25 mouse cellular contexts compared by ENCODE assay signal in the genomic region with DNA sequence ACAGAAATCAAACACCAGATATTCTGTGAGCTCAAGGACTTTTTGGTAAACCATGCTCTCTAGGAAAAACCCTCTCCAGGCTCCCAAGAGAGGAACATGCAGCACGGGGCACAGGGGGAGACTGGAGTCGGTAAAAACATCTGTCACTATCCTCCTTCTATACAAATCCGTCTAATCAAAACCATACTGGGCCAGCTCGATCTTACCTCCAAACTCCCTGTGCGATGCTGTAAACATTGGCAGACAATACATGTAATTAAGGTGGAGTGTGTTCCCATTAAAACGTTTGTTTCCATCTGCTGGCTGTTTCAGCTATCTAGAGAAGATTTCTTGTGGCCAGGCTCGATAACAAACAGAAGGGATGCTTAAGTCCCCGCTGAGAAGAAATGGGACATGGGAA.
"Had no signal": no experiment of that assay in that cellular context is flagged by ENCODE, and none has a peak within 500 bp of the region (broad histone marks: within the 10 kb centered on the region; RNA-seq: fewer than 3 reads in every experiment).

No protein-coding gene starts in this region.

- H3K4me2 ChIP-seq: heart, embryonic 11.5 days; heart, embryonic 13.5 days; heart, embryonic 15.5 days; hindbrain, embryonic 13.5 days; hindbrain, embryonic 15.5 days; kidney, embryonic 15.5 days; limb, embryonic 13.5 days; limb, embryonic 15.5 days; liver, embryonic 12.5 days had no signal

- H3K36me3 ChIP-seq: heart, embryonic 13.5 days; heart, embryonic 15.5 days; hindbrain, embryonic 13.5 days; hindbrain, embryonic 15.5 days; kidney, embryonic 15.5 days; limb, embryonic 13.5 days; limb, embryonic 15.5 days; liver, embryonic 12.5 days had no signal

- H3K4me3 ChIP-seq: gastrocnemius, adult 2 months; heart, embryonic 13.5 days; heart, embryonic 15.5 days; hindbrain, embryonic 13.5 days; hindbrain, embryonic 15.5 days; kidney, embryonic 15.5 days; layer of hippocampus, adult 2 months; left cerebral cortex, adult 2 months; limb, embryonic 13.5 days; limb, embryonic 15.5 days; liver, embryonic 12.5 days had no signal

- H3K9me3 ChIP-seq: heart, embryonic 13.5 days; heart, embryonic 15.5 days; hindbrain, embryonic 13.5 days; hindbrain, embryonic 15.5 days; kidney, embryonic 15.5 days; limb, embryonic 13.5 days; limb, embryonic 15.5 days had no signal

- H3K4me1 ChIP-seq: heart, embryonic 13.5 days; heart, embryonic 15.5 days; hindbrain, embryonic 13.5 days; hindbrain, embryonic 15.5 days; kidney, embryonic 15.5 days; limb, embryonic 15.5 days; liver, embryonic 12.5 days had no signal

- DNase-seq: gastrocnemius, adult 2 months; gastrocnemius, postnatal 10 days; gastrocnemius, postnatal 25 days; heart, postnatal 14 days; heart, postnatal 36 days; kidney, adult 11 months; kidney, adult 2 months; kidney, adult 9 months; kidney, postnatal 25 days; kidney, postnatal 4 days had no signal

- H3K27me3 ChIP-seq: heart, embryonic 13.5 days; heart, embryonic 15.5 days; hindbrain, embryonic 13.5 days; hindbrain, embryonic 15.5 days; kidney, embryonic 15.5 days; limb, embryonic 13.5 days; limb, embryonic 15.5 days; liver, embryonic 12.5 days had no signal

- ATAC-seq: hindbrain, postnatal 0 days; intestine, embryonic 16.5 days; liver, embryonic 12.5 days had no signal

- H3K27ac ChIP-seq: gastrocnemius, adult 2 months; heart, embryonic 13.5 days; heart, embryonic 15.5 days; hindbrain, embryonic 13.5 days; hindbrain, embryonic 15.5 days; hindbrain, postnatal 0 days; kidney, embryonic 15.5 days; kidney, postnatal 0 days; layer of hippocampus, adult 2 months; left cerebral cortex, adult 2 months; limb, embryonic 13.5 days; limb, embryonic 15.5 days; liver, embryonic 12.5 days; liver, embryonic 14.5 days had no signal

- H3K9ac ChIP-seq: heart, embryonic 13.5 days; heart, embryonic 15.5 days; hindbrain, embryonic 13.5 days; hindbrain, embryonic 15.5 days; kidney, embryonic 15.5 days; limb, embryonic 13.5 days; limb, embryonic 15.5 days; liver, embryonic 12.5 days; liver, embryonic 14.5 days had no signal
